Mouse (Mus musculus) testis, adult 2 months (tissue): Measurements from ENCODE around the gene Pxdc1.

Source experiments
- CTCF ChIP-seq: fragments of 200-500 bp; IDR thresholded peaks from 2 replicates; pipeline ENCODE4 v1.5.1; 2012; ENCODE audit warnings: low read depth, mild to moderate bottlenecking, inconsistent platforms, low read length, moderate library complexity; ENCODE audit not compliant: control insufficient read depth, insufficient read depth, insufficient replicate concordance
- POLR2A ChIP-seq: fragments of 200-500 bp; IDR thresholded peaks from 2 replicates; pipeline ENCODE4 v1.6.1; 2012; ENCODE audit warnings: low read depth, mild to moderate bottlenecking, inconsistent platforms, low read length, moderate library complexity; ENCODE audit not compliant: control insufficient read depth

GRCm38 (mm10) chr13:34700630-34701029 is 47.3 kb upstream of the Pxdc1 start:
- TF ChIP-seq CTCF: no peak
- no peak for TF ChIP-seq POLR2A
